Mouse (Mus musculus): ENCODE data around the gene 1700021F05Rik.
"Not testable (repeated sequence)": the region's sequence is repeated elsewhere in the genome, so short reads cannot be mapped to it uniquely, and the experiment has no call there.

Gene 1700021F05Rik

GRCm38 (mm10) chr10:43539746-43540310 is 966 bp downstream of the 1700021F05Rik start:
- no peak for DNase-seq (ENCODE audit: low spot score in 2 of 2)

DNA sequence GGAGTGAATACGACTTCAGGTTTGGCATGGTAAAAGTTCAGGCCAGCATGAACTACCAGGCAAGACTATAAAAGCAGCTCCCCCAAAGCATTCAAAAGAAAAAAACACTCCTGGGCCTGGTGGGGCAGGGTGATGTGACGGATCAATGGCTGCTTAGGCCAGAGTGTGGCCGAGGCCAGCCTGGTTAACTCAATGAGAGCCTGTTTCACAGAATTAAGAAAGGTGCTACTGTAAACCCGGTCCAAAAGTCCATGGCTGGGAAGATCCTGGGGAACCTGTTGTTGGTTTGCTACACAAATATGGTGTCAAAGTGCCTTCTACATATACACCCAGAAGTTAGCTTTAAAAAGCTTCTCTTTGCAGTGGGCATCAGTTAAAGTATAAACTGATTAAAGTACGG is 2.0 kb downstream of the 1700021F05Rik start:
- no peak for DNase-seq (ENCODE audit: low spot score in 2 of 2)

DNA sequence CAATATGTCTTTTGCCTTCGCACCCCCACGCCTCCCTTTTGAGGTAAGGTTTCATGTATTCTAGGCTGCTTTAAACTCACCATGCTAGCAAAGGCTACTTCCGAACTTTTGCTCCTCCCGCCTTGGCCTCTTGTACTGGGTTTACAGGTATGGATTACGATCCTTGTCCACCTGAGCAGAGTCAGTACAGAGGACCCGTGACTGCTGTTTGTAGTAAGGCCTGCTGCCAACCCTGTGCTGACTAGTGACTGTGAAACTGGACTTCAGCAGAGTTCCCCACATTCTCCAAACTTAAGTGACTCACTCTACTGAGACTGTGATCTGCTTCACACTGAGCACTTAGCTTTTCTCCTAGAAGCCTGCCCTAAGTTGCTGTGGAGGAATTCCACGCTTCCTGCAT is 3.1 kb downstream of the 1700021F05Rik start:
- DNase-seq (ENCODE audit: low spot score in 2 of 2) = no peak

GRCm38 (mm10) chr10:43534382-43534781 is 6.4 kb downstream of the 1700021F05Rik start:
- DNase-seq (ENCODE audit: low spot score in 2 of 2) = no peak

GRCm38 (mm10) chr10:43527283-43528269 is 13.2 kb downstream of the 1700021F05Rik start:
- DNase-seq (ENCODE audit: low spot score in 2 of 2) = peak; percentile 62 to 74

DNA sequence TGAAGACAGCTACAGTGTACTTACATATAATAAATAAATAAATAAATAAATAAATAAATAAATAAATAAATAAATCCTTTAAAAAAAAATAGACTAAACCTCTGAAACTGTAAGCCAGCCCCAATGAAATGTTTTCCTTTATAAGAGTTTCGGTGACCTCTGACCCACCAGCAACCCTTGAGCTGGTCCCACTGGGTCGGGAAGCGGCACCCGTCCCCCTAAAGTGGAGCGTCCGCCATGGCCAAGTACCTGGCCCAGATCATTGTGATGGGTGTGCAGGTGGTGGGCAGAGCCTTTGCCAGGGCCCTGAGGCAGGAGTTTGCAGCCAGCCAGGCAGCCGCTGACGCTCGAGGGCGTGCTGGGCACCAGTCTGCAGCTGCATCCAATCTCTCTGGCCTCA is 16.9 kb downstream of the 1700021F05Rik start, which contains the start of gene Gm9803:
Gm9803 (plus strand) TSS at position 154 of the 400 bp plus-strand sequence.
- not testable (repeated sequence) for DNase-seq (ENCODE audit: low spot score in 2 of 2)

DNA sequence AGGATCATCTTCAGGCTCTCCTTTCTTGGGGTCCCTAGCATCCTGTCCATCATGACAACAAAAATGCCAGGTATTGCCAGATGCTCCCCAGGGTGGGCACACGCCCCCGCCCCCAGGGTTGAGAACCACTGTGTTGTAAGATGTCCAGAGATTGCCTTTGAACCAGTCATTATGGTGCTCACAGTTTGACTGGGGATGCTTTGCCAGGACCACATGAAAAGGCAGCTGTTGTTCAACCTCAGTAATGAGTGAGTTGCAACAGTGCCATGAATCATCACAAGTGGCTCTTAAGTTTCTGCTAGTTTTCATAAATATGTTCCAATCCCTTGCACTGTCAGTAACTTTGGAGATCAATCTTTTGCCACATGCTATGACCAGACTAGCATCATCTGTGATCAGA is 20.8 kb downstream of the 1700021F05Rik start:
- no peak for DNase-seq (ENCODE audit: low spot score in 2 of 2)

GRCm38 (mm10) chr10:43518368-43518767 is 22.4 kb downstream of the 1700021F05Rik start:
- DNase-seq (ENCODE audit: low spot score in 2 of 2) = no peak

- no peak for DNase-seq (ENCODE audit: low spot score in 2 of 2)
These were observed 23.0 kb downstream of the 1700021F05Rik start for GRCm38 (mm10) chr10:43517836-43518235.

- DNase-seq (ENCODE audit: low spot score in 2 of 2) = no peak
These were observed 23.7 kb downstream of the 1700021F05Rik start for GRCm38 (mm10) chr10:43516992-43517660.

- no peak for DNase-seq (ENCODE audit: low spot score in 2 of 2)
These were observed 27.8 kb downstream of the 1700021F05Rik start for GRCm38 (mm10) chr10:43512976-43513375.

GRCm38 (mm10) chr10:43509228-43509627 is 31.6 kb downstream of the 1700021F05Rik start:
- no peak for DNase-seq (ENCODE audit: low spot score in 2 of 2)

GRCm38 (mm10) chr10:43507051-43507450 is 33.7 kb downstream of the 1700021F05Rik start:
- DNase-seq (ENCODE audit: low spot score in 2 of 2) = no peak

GRCm38 (mm10) chr10:43504291-43504690 is 36.5 kb downstream of the 1700021F05Rik start:
- no peak for DNase-seq (ENCODE audit: low spot score in 2 of 2)

DNA sequence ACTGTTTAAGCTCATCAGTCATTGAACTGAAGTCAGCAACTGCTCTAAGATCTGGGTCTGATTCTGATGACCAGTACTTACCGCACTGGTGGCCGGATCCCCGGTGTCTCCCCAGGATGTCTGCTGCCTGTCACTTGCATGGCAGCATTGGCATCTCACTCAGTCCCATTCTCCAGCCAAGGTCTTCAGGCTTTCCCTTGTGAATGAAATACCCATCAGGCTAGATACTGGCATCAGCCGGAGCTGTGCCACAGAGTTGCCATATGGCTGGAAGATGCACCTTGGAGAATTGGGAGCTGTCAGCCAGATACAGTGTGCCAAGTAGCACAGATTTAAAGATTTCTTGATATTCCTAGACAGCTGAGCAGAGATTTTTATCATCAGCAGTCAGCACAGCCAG is 38.2 kb downstream of the 1700021F05Rik start:
- no peak for DNase-seq (ENCODE audit: low spot score in 2 of 2)

GRCm38 (mm10) chr10:43490846-43491245 is 49.9 kb downstream of the 1700021F05Rik start:
- DNase-seq (ENCODE audit: low spot score in 2 of 2) = no peak

GRCm38 (mm10) chr10:43490034-43490433 is 50.8 kb downstream of the 1700021F05Rik start:
- DNase-seq (ENCODE audit: low spot score in 2 of 2) = no peak

DNA sequence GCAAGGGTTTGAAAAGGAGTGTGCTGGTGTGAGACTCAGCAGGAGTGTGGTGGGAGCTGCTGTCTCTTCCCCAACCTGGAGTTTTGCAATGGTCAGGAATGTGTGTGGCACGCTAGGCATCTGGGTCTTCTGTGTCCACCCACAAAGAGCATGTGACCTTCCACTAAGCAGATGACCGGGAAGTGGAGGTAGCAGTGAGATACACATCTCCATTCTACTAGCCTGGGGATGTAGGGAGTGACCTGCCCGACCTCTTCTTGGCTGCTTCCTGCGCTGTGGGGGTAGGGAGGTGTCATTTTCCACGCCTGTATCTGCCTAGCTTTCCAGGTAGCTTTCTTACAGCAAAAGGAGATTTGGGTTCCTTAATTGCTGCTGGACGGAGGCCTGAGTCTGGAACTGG is 51.2 kb downstream of the 1700021F05Rik start:
- no peak for DNase-seq (ENCODE audit: low spot score in 2 of 2)

- no peak for DNase-seq (ENCODE audit: low spot score in 2 of 2)
These were observed 51.7 kb downstream of the 1700021F05Rik start for GRCm38 (mm10) chr10:43489139-43489538.

DNA sequence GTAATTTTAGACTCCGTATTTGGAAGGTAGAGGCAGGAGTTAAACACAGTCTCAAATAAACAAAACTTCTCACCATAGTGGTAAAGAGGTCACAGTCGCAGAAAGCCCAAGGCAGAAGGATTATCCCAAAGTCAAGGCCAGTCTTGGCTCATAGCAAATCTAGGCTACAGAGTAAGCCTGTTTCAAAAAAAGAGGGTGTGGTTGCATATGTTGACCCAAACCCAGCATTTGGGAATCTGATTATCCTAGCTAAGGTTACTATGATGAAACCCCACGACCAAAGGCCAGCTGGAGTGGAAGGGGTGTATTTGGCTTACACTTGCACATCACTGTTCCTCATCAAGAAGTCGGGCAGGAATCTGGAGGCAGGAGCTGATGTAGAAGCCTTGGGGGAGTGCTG is 52.5 kb downstream of the 1700021F05Rik start:
- DNase-seq (ENCODE audit: low spot score in 2 of 2) = no peak

GRCm38 (mm10) chr10:43487441-43488010 is 53.3 kb downstream of the 1700021F05Rik start:
- DNase-seq (ENCODE audit: low spot score in 2 of 2) = no peak

DNA sequence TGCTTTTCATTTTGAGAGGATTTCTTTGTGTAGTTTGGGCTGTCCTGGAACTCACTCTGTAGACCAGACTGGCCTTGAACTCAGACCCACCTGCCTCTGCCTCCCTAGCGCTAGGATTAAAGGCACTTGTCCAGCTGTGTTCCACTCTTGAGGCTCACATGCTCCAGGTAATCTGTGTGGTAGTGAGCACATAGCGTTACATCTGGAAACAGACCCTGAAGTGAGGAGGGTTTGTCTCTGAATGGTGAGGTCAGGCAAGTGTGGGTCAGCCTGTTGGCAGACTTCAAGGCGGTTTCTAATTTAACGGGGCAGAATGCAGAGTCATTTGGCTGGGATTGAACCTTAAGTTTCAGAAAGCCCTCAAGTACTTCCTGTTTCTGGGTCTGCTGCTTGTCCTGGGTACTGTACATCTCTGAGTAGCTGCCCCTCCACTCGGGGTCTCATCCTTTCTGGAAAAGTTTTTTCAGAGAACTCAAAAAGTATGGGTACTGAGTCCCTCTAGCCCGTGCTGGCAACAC is 55.0 kb downstream of the 1700021F05Rik start:
- DNase-seq (ENCODE audit: low spot score in 2 of 2) = no peak
